Mouse (Mus musculus) C2C12 (cell line): ENCODE results near the gene Tnnt3. TPM values are rescaled to one million over a fixed set of nuclear protein-coding genes. Genes with fewer than 3 reads are reported as not detected.

Experiments
- H3K27me3 ChIP-seq: one replicate; pipeline ENCODE4 v1.6.1; 2011; ENCODE audit not compliant: control insufficient read depth, insufficient read depth, insufficient read length
- H3K36me3 ChIP-seq: one replicate; pipeline ENCODE4 v1.6.1; 2011; ENCODE audit not compliant: control insufficient read depth, insufficient read depth
- H3K4me3 ChIP-seq: one replicate; pipeline ENCODE4 v1.5.1; 2011; ENCODE audit warnings: mild to moderate bottlenecking, control low read depth; ENCODE audit not compliant: poor library complexity, insufficient read depth, severe bottlenecking
- H3K79me2 ChIP-seq: one replicate; pipeline ENCODE4 v1.6.1; 2011; ENCODE audit not compliant: control insufficient read depth, insufficient read depth
- H3K79me3 ChIP-seq: one replicate; pipeline ENCODE4 v1.6.1; 2011; ENCODE audit warnings: low read depth, control low read depth
- H3ac ChIP-seq: one replicate; pipeline ENCODE3; 2011; ENCODE audit warnings: low read depth; ENCODE audit not compliant: control insufficient read depth, insufficient read length
- CEBPB ChIP-seq: IDR thresholded peaks from one replicate; pipeline ENCODE4 v1.6.1; 2011; ENCODE audit warnings: low read depth, mild to moderate bottlenecking, control low read depth, moderate library complexity
- CTCF ChIP-seq: IDR thresholded peaks from one replicate; pipeline ENCODE4 v1.5.1; 2011; ENCODE audit not compliant: control insufficient read depth, insufficient read depth, insufficient read length
- FOSL1 ChIP-seq: IDR thresholded peaks from one replicate; pipeline ENCODE4 v1.8.0; 2011; ENCODE audit warnings: mild to moderate bottlenecking, low read length; ENCODE audit not compliant: poor library complexity, insufficient read depth, severe bottlenecking
- MAX ChIP-seq: IDR thresholded peaks from one replicate; pipeline ENCODE4 v1.6.1; 2011; ENCODE audit warnings: mild to moderate bottlenecking, control low read depth
- MYOD1 ChIP-seq: IDR thresholded peaks from one replicate; pipeline ENCODE4 v1.6.1; 2011; ENCODE audit warnings: low read depth; ENCODE audit not compliant: control insufficient read depth, insufficient read length
- MYOG ChIP-seq: IDR thresholded peaks from one replicate; pipeline ENCODE4 v1.6.1; 2011; ENCODE audit not compliant: control insufficient read depth, insufficient read length; ENCODE audit errors: extremely low read depth
- USF1 ChIP-seq: IDR thresholded peaks from one replicate; pipeline ENCODE4 v1.6.1; 2011; ENCODE audit warnings: low read depth, mild to moderate bottlenecking, control low read depth, moderate library complexity
- polyA plus RNA-seq: library from polyadenylated mRNA; unstranded; fragments of >200 nt; fragmentation: generic; extraction: Trizol; gene quantifications from one replicate; pipeline ENCODE4 v1.2.1, GENCODE M21; 2012; ENCODE audit warnings: missing spikeins

Tnnt3 gene
- polyA plus RNA-seq, 1 experiment, result 6.8 TPM

- Histone ChIP-seq H3K4me3 (no peak overlapping the region), H3K79me2 (peaks cover 10% of the 10 kb centered on the region), H3K27me3 (no peaks in the 10 kb centered on the region), H3K79me3 (peaks cover 6% of the 10 kb centered on the region), H3ac (no peak overlapping the region), H3K36me3 (peaks cover 35% of the 10 kb centered on the region)
- TF ChIP-seq MYOG (no peak), CEBPB (no peak), CTCF (no peak), FOSL1 (no peak), MYOD1 (no peak), USF1 (no peak), MAX (no peak)
These were observed 16.4 kb upstream of the Tnnt3 start for GRCm38 (mm10) chr7:142482256-142482609.

DNA sequence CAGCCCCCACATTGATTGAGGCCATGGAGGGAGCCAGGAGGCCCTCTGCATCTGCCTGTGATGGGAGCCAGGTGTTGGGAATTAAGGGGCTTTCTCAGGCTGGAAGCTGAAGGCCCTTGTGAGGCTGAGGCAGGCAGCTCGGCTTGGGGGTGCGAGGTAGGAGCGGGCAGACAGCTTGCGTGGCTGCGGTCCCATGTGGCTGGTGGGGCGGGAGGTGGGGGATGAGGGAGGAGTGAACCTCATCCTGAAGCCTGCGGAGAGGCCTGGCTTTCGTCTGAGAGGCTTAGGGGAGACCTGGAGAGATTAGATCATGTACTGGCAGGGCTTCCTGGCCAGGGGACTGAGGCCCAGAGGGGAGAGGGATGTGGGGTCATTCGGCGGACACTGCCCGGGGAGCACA, 15.5 kb upstream of the Tnnt3 start:
- Histone ChIP-seq H3ac (no peak overlapping the region), H3K4me3 (no peak overlapping the region), H3K79me2 (peaks cover 2% of the 10 kb centered on the region), H3K36me3 (peaks cover 37% of the 10 kb centered on the region), H3K27me3 (no peaks in the 10 kb centered on the region), H3K79me3 (peaks cover 3% of the 10 kb centered on the region)
- TF ChIP-seq FOSL1 (no peak), MYOG (no peak), MYOD1 (no peak), CTCF (no peak), CEBPB (no peak), MAX (no peak)

DNA sequence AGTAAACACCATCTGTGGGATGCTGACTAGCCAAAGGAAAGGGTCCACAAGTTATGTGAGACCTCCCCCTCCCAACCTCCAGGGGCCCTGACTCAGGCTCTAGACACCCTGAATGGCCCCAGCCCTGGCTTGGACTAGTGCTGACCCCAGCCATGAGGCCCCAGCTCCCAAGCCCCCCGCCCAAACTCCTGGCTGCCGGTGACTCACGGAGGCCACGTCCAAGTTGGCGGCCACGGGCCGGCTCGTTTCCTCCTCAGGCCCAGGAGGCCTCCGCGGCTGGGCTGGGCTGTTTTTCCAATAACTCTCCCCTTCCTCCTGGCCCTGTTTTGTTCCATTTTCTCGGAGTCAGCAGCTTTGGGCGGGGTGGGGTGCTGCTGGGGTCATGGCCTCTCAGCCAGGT, 13.9 kb upstream of the Tnnt3 start:
- Histone ChIP-seq H3K27me3 (no peaks in the 10 kb centered on the region), H3K79me2 (no peaks in the 10 kb centered on the region), H3ac (no peak overlapping the region), H3K36me3 (peaks cover 48% of the 10 kb centered on the region), H3K4me3 (no peak overlapping the region), H3K79me3 (peaks cover 2% of the 10 kb centered on the region)
- no peak for TF ChIP-seq MYOG
- TF ChIP-seq FOSL1, result no peak
- no peak for TF ChIP-seq MAX
- no peak for TF ChIP-seq MYOD1
- TF ChIP-seq CEBPB, result no peak
- TF ChIP-seq USF1, result no peak
- no peak for TF ChIP-seq CTCF

DNA sequence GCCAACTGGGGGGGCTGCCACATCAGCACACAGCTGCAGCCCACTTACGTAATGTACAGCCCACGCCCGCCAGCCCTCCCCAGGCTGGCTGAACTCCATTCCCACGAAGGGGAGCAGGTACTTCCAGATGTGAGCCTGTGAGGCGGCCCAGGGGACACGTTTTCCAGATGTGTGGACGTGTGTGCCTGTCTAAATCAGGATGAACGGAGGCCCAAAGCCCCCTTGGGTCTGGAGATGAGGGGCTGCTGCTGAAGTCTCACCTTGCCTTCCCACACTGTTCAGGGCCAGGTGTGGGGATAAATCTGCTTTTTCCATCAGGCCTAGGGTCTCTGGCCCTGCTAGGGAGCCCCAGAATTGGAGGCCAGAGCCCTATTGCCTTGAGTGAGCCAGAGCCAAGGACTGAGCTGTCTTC, 11.9 kb upstream of the Tnnt3 start:
- H3K36me3 ChIP-seq, result peaks cover 58% of the 10 kb centered on the region
- H3K4me3 ChIP-seq, result no peak overlapping the region

DNA sequence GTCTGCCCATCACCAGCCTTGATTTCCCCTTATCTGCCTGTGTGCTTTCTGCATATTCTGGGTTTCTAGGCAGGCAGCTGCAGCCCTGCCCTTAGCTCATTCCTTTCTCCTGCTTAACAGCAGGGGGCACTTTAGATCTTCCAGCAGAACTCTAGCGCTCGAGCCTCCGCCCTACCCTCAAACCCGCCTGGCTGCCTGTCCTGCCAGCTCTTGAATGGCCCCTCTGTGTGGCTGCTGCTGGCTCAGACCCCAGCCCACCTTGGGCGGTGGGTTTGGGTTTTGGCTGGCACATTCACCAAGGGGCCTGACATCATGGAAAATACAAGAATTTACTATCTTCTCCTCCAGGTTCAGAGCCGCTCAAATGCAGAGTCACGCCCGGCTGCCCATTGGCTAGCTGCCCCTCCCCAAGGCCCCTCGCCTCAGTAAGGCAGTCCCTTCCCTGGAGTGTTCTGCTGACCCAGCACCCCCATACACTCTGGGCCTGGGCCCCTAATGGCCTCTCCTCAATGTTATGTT, 11.2 kb upstream of the Tnnt3 start:
- no peak overlapping the region for H3ac ChIP-seq
- peaks cover 59% of the 10 kb centered on the region for H3K36me3 ChIP-seq
- no peak overlapping the region for H3K4me3 ChIP-seq
- H3K79me2 ChIP-seq, result no peaks in the 10 kb centered on the region
- H3K79me3 ChIP-seq, result no peaks in the 10 kb centered on the region
- no peaks in the 10 kb centered on the region for H3K27me3 ChIP-seq
- no peak for TF ChIP-seq MAX
- no peak for TF ChIP-seq CEBPB
- TF ChIP-seq USF1, result no peak
- no peak for TF ChIP-seq CTCF
- TF ChIP-seq FOSL1, result no peak
- TF ChIP-seq MYOG, result no peak
- no peak for TF ChIP-seq MYOD1

More for the DNA sequence above, 11.9 kb upstream of the Tnnt3 start:
- TF ChIP-seq MYOG, result no peak
- no peak for TF ChIP-seq CEBPB
- no peak for TF ChIP-seq CTCF
- TF ChIP-seq MYOD1, result no peak
- TF ChIP-seq FOSL1, result no peak
- no peak for TF ChIP-seq USF1
- TF ChIP-seq MAX, result no peak
- Histone ChIP-seq H3K79me2 (no peaks in the 10 kb centered on the region), H3K27me3 (no peaks in the 10 kb centered on the region), H3K79me3 (no peaks in the 10 kb centered on the region), H3ac (no peak overlapping the region)

DNA sequence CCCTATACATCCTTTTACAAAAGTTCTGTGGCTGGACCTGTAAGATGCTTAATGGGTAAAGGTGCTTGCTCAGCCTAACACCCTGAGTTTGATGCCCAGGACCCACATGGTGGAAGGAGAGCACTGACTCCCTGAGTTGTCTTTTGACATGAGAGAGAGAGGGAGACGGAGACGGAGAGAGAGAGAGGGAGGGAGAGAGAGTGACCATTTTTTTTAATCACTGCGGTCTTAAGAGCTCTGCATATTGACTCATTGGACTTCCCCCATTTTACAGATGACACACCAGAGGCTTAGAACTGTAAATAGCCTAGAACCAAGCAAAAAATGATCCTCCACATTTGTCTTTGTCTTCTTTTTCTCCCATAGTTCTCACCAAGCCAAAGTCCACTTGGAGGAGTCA, 10.6 kb upstream of the Tnnt3 start:
- Histone ChIP-seq H3K27me3 (no peaks in the 10 kb centered on the region), H3K79me3 (no peaks in the 10 kb centered on the region), H3ac (no peak overlapping the region), H3K79me2 (no peaks in the 10 kb centered on the region), H3K36me3 (peaks cover 62% of the 10 kb centered on the region), H3K4me3 (no peak overlapping the region)
- no peak for TF ChIP-seq MAX
- no peak for TF ChIP-seq USF1
- TF ChIP-seq MYOG, result no peak
- TF ChIP-seq FOSL1, result no peak
- TF ChIP-seq CEBPB, result no peak
- no peak for TF ChIP-seq MYOD1
- TF ChIP-seq CTCF, result no peak
